8 mouse cellular contexts compared by ENCODE assay signal in genomic region chr1:136259543-136259892, GRCm38 (mm10). TPM values are rescaled to one million over a fixed set of nuclear protein-coding genes. Genes with fewer than 3 reads are reported as not detected.
A peak's percentile ranks its signal among the peaks of the same experiment; 100 is the strongest.
DNase-seq lines count a peak whose midpoint lies in the region; ATAC-seq and TF ChIP-seq lines count a peak whose summit lies in the region.

No protein-coding gene starts in this region.

- no peaks in the 10 kb centered on the region for H3K9me3 ChIP-seq in heart, embryonic 14.5 days (ENCODE audit: control insufficient read depth, low read length)
- H3K9me3 ChIP-seq in hindbrain, embryonic 10.5 days: no peaks in the 10 kb centered on the region
- H3K9me3 ChIP-seq in liver, postnatal 0 days (ENCODE audit: low read length): no peaks in the 10 kb centered on the region

- no peak for TF ChIP-seq EP300 in liver, postnatal 0 days (IDR thresholded peaks at IDR 0.05; ENCODE audit: low read depth)

- H3K27me3 ChIP-seq in heart, embryonic 14.5 days (ENCODE audit: control insufficient read depth, insufficient read depth, low read length): peaks cover 64% of the 10 kb centered on the region
- H3K27me3 ChIP-seq in hindbrain, embryonic 10.5 days (ENCODE audit: insufficient read depth, poor library complexity, severe bottlenecking): peaks cover 81% of the 10 kb centered on the region
- H3K27me3 ChIP-seq in liver, postnatal 0 days (ENCODE audit: insufficient read depth, low read length): peaks cover 63% of the 10 kb centered on the region

- H3K4me2 ChIP-seq in heart, embryonic 14.5 days (ENCODE audit: low read length): peak overlapping the region; percentile 96
- H3K4me2 ChIP-seq in liver, postnatal 0 days (ENCODE audit: low read depth, low read length): peak overlapping the region; percentile 82

- TF ChIP-seq CTCF in liver, postnatal 0 days (IDR thresholded peaks at IDR 0.05; ENCODE audit: low read depth): no peak

- intact Hi-C loops in heart, postnatal 10 days (cut with DNase I): no loop called here

- ATAC-seq in heart, embryonic 14.5 days (ENCODE audit: insufficient number of reproducible peaks, insufficient read depth, low FRiP score, low read depth): no peak
- ATAC-seq in liver, postnatal 0 days: no peak
- ATAC-seq in megakaryocyte-erythroid progenitor cell, adult 5-6 weeks (replicated peaks; ENCODE audit: low FRiP score, low TSS enrichment, poor library complexity, severe bottlenecking): no peak
- no peak for ATAC-seq in inflammation-experienced regulatory T-cells, adult 6 months

- no peak for DNase-seq in heart, postnatal 10 days
- DNase-seq in ES-CJ7 (ENCODE audit: low read depth, low spot score): peak; percentile 20
- peak; percentile 27 for DNase-seq in hindbrain, embryonic 10.5 days (ENCODE audit: low spot score)
- DNase-seq in liver, postnatal 0 days: no peak
- no peak for DNase-seq in right cerebral cortex, postnatal 36 days (ENCODE audit: low spot score in 2 of 2)

- H3K4me1 ChIP-seq in heart, embryonic 14.5 days (ENCODE audit: control insufficient read depth in 2 of 2, insufficient read depth in 2 of 2, low read length in 2 of 2): peaks cover 7 to 19% of the 10 kb centered on the region in 2 experiments
- peaks cover 49% of the 10 kb centered on the region for H3K4me1 ChIP-seq in hindbrain, embryonic 10.5 days (replicated peaks)
- H3K4me1 ChIP-seq in liver, postnatal 0 days (ENCODE audit: insufficient read depth): peaks cover 12% of the 10 kb centered on the region

- WGBS in heart, embryonic 14.5 days: 5% methylated on average over 16 of the region's 16 CpGs
- 3% methylated on average over 16 of the region's 16 CpGs for WGBS in hindbrain, embryonic 10.5 days
- 8% methylated on average over 16 of the region's 16 CpGs for WGBS in liver, postnatal 0 days (ENCODE audit: insufficient replicate concordance)

- peak overlapping the region; percentile 54 to 58 for H3K4me3 ChIP-seq in heart, embryonic 14.5 days (ENCODE audit: control insufficient read depth in 1 of 2, insufficient read depth in 1 of 2, low read depth in 1 of 2, low read length in 2 of 2)
- peak overlapping the region; percentile 62 for H3K4me3 ChIP-seq in hindbrain, embryonic 10.5 days
- peak overlapping the region; percentile 43 for H3K4me3 ChIP-seq in liver, postnatal 0 days (ENCODE audit: low read depth, low read length)

- H3K27ac ChIP-seq in heart, embryonic 14.5 days (replicated peaks in 1 of 2; ENCODE audit: control insufficient read depth in 1 of 2, insufficient read depth in 1 of 2, low read depth in 2 of 2, low read length in 2 of 2): no peak overlapping the region
- H3K27ac ChIP-seq in hindbrain, embryonic 10.5 days: peak overlapping the region; percentile 42; the same call in 1 of the 2 replicates
- no peak overlapping the region for H3K27ac ChIP-seq in liver, postnatal 0 days (ENCODE audit: low read depth)

- H3K36me3 ChIP-seq in heart, embryonic 14.5 days (ENCODE audit: control insufficient read depth, insufficient read depth, low read length): no peaks in the 10 kb centered on the region
- H3K36me3 ChIP-seq in hindbrain, embryonic 10.5 days: no peaks in the 10 kb centered on the region
- no peaks in the 10 kb centered on the region for H3K36me3 ChIP-seq in liver, postnatal 0 days (replicated peaks; ENCODE audit: insufficient read depth, low read length)

- H3K9ac ChIP-seq in heart, embryonic 14.5 days (ENCODE audit: low read length): peak overlapping the region; percentile 68
- H3K9ac ChIP-seq in liver, postnatal 0 days (replicated peaks): no peak overlapping the region

RNA-seq across cellular contexts. Expression of gene Gpr25, which starts 1.2 kb away (rescaled TPM):
- not detected in 2 replicates for polyA plus RNA-seq in heart, embryonic 14.5 days (2014; fragmentation: Nextera tagmentation; extraction: Ambion mirVana)
- total RNA-seq in heart, postnatal 10 days (2021): not detected
- polyA plus RNA-seq in hindbrain, embryonic 10.5 days (2016; fragmentation: Nextera tagmentation; extraction: Ambion mirVana): not detected in 2 replicates
- polyA plus RNA-seq in liver, postnatal 0 days (2015; fragmentation: Nextera tagmentation; extraction: Ambion mirVana): not detected in 2 replicates
- total RNA-seq in megakaryocyte-erythroid progenitor cell, adult 5-6 weeks (2014; fragmentation: Nextera tagmentation): not detected in 2 replicates
- total RNA-seq in megakaryocyte-erythroid progenitor cell, adult 5-6 weeks (2017): not detected in 2 replicates
- polyA plus RNA-seq in inflammation-experienced regulatory T-cells, adult 6 months (2017; shearing (Covaris generic)): not detected

RNA-seq across cellular contexts. Expression of gene Inava, which starts 25.5 kb away (rescaled TPM):
- 0.08 and 0.30 TPM in 2 replicates for polyA plus RNA-seq in heart, embryonic 14.5 days (2014; fragmentation: Nextera tagmentation; extraction: Ambion mirVana)
- total RNA-seq in heart, postnatal 10 days (2021): under 1 TPM in 1 of 2 experiments, not detected in 1; 0.14 TPM
- 19.8 and 25.6 TPM in 2 replicates for polyA plus RNA-seq in hindbrain, embryonic 10.5 days (2016; fragmentation: Nextera tagmentation; extraction: Ambion mirVana)
- 0.09 TPM in 2 replicates for polyA plus RNA-seq in liver, postnatal 0 days (2015; fragmentation: Nextera tagmentation; extraction: Ambion mirVana)
- total RNA-seq in megakaryocyte-erythroid progenitor cell, adult 5-6 weeks (2014; fragmentation: Nextera tagmentation): not detected in 2 replicates
- total RNA-seq in megakaryocyte-erythroid progenitor cell, adult 5-6 weeks (2017): not detected in 2 replicates
- polyA plus RNA-seq in inflammation-experienced regulatory T-cells, adult 6 months (2017; shearing (Covaris generic)): under 1 TPM in 1 of 3 experiments, not detected in 2; 0.11 TPM

RNA-seq across cellular contexts. Expression of gene Mroh3, which starts 46.9 kb away (rescaled TPM):
- polyA plus RNA-seq in heart, embryonic 14.5 days (2014; fragmentation: Nextera tagmentation; extraction: Ambion mirVana): not detected in 2 replicates
- not detected for total RNA-seq in heart, postnatal 10 days (2021)
- polyA plus RNA-seq in hindbrain, embryonic 10.5 days (2016; fragmentation: Nextera tagmentation; extraction: Ambion mirVana): 0.40 and 0.47 TPM in 2 replicates
- polyA plus RNA-seq in liver, postnatal 0 days (2015; fragmentation: Nextera tagmentation; extraction: Ambion mirVana): not detected in 2 replicates
- total RNA-seq in megakaryocyte-erythroid progenitor cell, adult 5-6 weeks (2014; fragmentation: Nextera tagmentation): not detected in 2 replicates
- total RNA-seq in megakaryocyte-erythroid progenitor cell, adult 5-6 weeks (2017): not detected in 2 replicates
- not detected for polyA plus RNA-seq in inflammation-experienced regulatory T-cells, adult 6 months (2017; shearing (Covaris generic))

Comparison
In these comparisons a context has a peak if more than half of its experiments do, and no peak if none do; other contexts are left out.
1. DNase-seq: peak in ES-CJ7 (single experiment) and hindbrain, embryonic 10.5 days (single experiment); none in heart, postnatal 10 days (0 of 2), liver, postnatal 0 days (single experiment) and right cerebral cortex, postnatal 36 days (0 of 2).
2. RNA of gene Inava, which starts 25.5 kb away (polyA plus RNA-seq): 19.8 to 25.6 TPM in hindbrain, embryonic 10.5 days; 0.08 to 0.30 TPM in heart, embryonic 14.5 days, 0.09 TPM in liver, postnatal 0 days and 0.11 TPM in inflammation-experienced regulatory T-cells, adult 6 months; every median in the first group is over 10 times any median in the second.
3. Peak in every context shown above with its lines, with median percentiles within 50 percentile points of each other: H3K4me3 ChIP-seq.